Mouse (Mus musculus): ENCODE results near the gene I830077J02Rik.

GRCm38 (mm10) chr3:105974174-105974573 is 41.7 kb upstream of the I830077J02Rik start:
- no peak for TF ChIP-seq POLR2A (IDR thresholded peaks at IDR 0.05; ENCODE audit: low read depth, low read length)
- TF ChIP-seq CTCF (conservative IDR thresholded peaks at IDR 0.05; ENCODE audit: insufficient read depth, insufficient read length, low read depth, low read length), result no peak

All from kidney, adult 2 months (tissue).